ENCODE assay signal across 18 mouse cellular contexts in the genomic region with DNA sequence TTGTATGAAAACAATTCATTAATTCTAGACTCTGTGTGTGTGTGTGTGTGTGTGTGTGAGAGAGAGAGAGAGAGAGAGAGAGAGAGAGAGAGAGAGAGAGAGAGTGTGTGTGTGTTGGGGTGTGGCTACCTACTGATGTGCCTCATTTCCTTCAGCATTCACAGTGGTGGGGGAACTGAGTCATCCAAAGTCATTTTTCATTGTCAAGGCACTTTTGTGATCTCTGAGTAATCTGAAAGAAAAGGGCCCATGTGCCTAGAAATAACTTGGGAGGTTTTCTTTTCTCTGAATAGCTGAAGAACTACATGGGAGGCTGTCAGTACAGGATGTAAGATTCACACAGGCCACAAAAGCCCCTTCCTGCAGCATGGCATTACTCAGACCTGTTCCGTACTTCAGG.
"Had no signal": no experiment of that assay in that cellular context is flagged by ENCODE, and none has a peak within 500 bp of the region (broad histone marks: within the 10 kb centered on the region; RNA-seq: fewer than 3 reads in every experiment).

No protein-coding gene starts in this region.

- H3K36me3 ChIP-seq: limb, embryonic 10.5 days; limb, embryonic 13.5 days; liver, embryonic 12.5 days; liver, embryonic 15.5 days; lung, embryonic 15.5 days; midbrain, embryonic 10.5 days; midbrain, embryonic 13.5 days had no signal

- H3K27me3 ChIP-seq: limb, embryonic 13.5 days; liver, embryonic 12.5 days; liver, embryonic 15.5 days; lung, embryonic 15.5 days; megakaryocyte, embryonic 14.5 days; midbrain, embryonic 13.5 days had no signal

- DNase-seq: kidney, adult 9 months; kidney, postnatal 14 days; kidney, postnatal 4 days; liver; lung, adult 18-20 months; lung, postnatal 10 days; lung, postnatal 36 days; thymus, adult 2 months; thymus, postnatal 14 days; thymus, postnatal 4 days had no signal

- H3K4me3 ChIP-seq: limb, embryonic 10.5 days; limb, embryonic 13.5 days; liver, embryonic 12.5 days; liver, embryonic 15.5 days; lung, embryonic 15.5 days; megakaryocyte, embryonic 14.5 days; midbrain, embryonic 10.5 days; midbrain, embryonic 13.5 days had no signal
